Mouse (Mus musculus): ENCODE results near the gene Foxp1. TPM values are rescaled to one million over a fixed set of nuclear protein-coding genes. Genes with fewer than 3 reads are reported as not detected.

Foxp1 gene
- polyA plus RNA-seq, 1 experiment from 2014 or later, result 96.6 TPM

- Histone ChIP-seq H3K27me3 (no peaks in the 10 kb centered on the region), H3K4me3 (0 out of 2 replicates have a peak overlapping the region, but pooled peaks have one; percentile 80), H3K4me2 (replicated peaks) (peak overlapping the region; percentile 92), H3K4me1 (peaks cover 33% of the 10 kb centered on the region), H3K9ac (replicated peaks) (no peak overlapping the region), H3K36me3 (0 out of 2 replicates have a peak, but pooled peaks cover 6% of the 10 kb centered on the region), H3K27ac (replicated peaks) (no peak overlapping the region), H3K9me3 (no peaks in the 10 kb centered on the region)
- no peak for ATAC-seq (ENCODE audit: low FRiP score, low read depth)
- WGBS, result 7% methylated on average over 4 of the region's 4 CpGs
Observed at GRCm38 (mm10) chr6:99519052-99519451, 3.5 kb downstream of the Foxp1 start.

GRCm38 (mm10) chr6:99515667-99516199, 6.8 kb downstream of the Foxp1 start:
- H3K36me3 ChIP-seq, result 0 out of 2 replicates have a peak, but pooled peaks cover 6% of the 10 kb centered on the region
- H3K4me3 ChIP-seq, result no peak overlapping the region
- no peak overlapping the region for H3K27ac ChIP-seq (replicated peaks)
- no peak overlapping the region for H3K4me2 ChIP-seq (replicated peaks)
- 76% methylated on average over 7 of the region's 7 CpGs for WGBS
- no peak for ATAC-seq (ENCODE audit: low FRiP score, low read depth)
- H3K9me3 ChIP-seq, result no peaks in the 10 kb centered on the region
- H3K27me3 ChIP-seq, result no peaks in the 10 kb centered on the region
- no peak overlapping the region for H3K9ac ChIP-seq (replicated peaks)
- H3K4me1 ChIP-seq, result peaks cover 40% of the 10 kb centered on the region

GRCm38 (mm10) chr6:99511862-99512261, 10.7 kb downstream of the Foxp1 start:
- peaks cover 37% of the 10 kb centered on the region for H3K4me1 ChIP-seq
- no peak overlapping the region for H3K27ac ChIP-seq (replicated peaks)
- no peak overlapping the region for H3K4me2 ChIP-seq (replicated peaks)
- H3K9me3 ChIP-seq, result no peaks in the 10 kb centered on the region
- H3K27me3 ChIP-seq, result no peaks in the 10 kb centered on the region
- H3K4me3 ChIP-seq, result no peak overlapping the region
- ATAC-seq (ENCODE audit: low FRiP score, low read depth), result no peak
- 0 out of 2 replicates have a peak, but pooled peaks cover 6% of the 10 kb centered on the region for H3K36me3 ChIP-seq
- H3K9ac ChIP-seq (replicated peaks), result no peak overlapping the region
- 51% methylated on average over 6 of the region's 6 CpGs for WGBS

GRCm38 (mm10) chr6:99509189-99509592, 13.3 kb downstream of the Foxp1 start:
- Histone ChIP-seq H3K4me2 (replicated peaks) (no peak overlapping the region), H3K9me3 (no peaks in the 10 kb centered on the region), H3K36me3 (peaks cover 17% of the 10 kb centered on the region), H3K27me3 (no peaks in the 10 kb centered on the region), H3K4me1 (peaks cover 27% of the 10 kb centered on the region), H3K4me3 (no peak overlapping the region), H3K9ac (replicated peaks) (no peak overlapping the region), H3K27ac (replicated peaks) (no peak overlapping the region)
- 87% methylated on average over 9 of the region's 9 CpGs for WGBS
- ATAC-seq (ENCODE audit: low FRiP score, low read depth), result no peak

GRCm38 (mm10) chr6:99506816-99507215, 15.7 kb downstream of the Foxp1 start:
- Histone ChIP-seq H3K27ac (replicated peaks) (no peak overlapping the region), H3K4me1 (peaks cover 16% of the 10 kb centered on the region; the same call in 1 of the 2 replicates), H3K9ac (replicated peaks) (no peak overlapping the region), H3K4me3 (no peak overlapping the region), H3K27me3 (no peaks in the 10 kb centered on the region), H3K36me3 (peaks cover 27% of the 10 kb centered on the region), H3K4me2 (replicated peaks) (no peak overlapping the region), H3K9me3 (no peaks in the 10 kb centered on the region)
- ATAC-seq (ENCODE audit: low FRiP score, low read depth), result no peak
- WGBS, result 84% methylated on average over 6 of the region's 6 CpGs

GRCm38 (mm10) chr6:99503741-99504140, 18.8 kb downstream of the Foxp1 start:
- no peak overlapping the region for H3K4me3 ChIP-seq
- no peaks in the 10 kb centered on the region for H3K27me3 ChIP-seq
- H3K27ac ChIP-seq (replicated peaks), result no peak overlapping the region
- no peak for ATAC-seq (ENCODE audit: low FRiP score, low read depth)
- H3K9ac ChIP-seq (replicated peaks), result no peak overlapping the region
- 93% methylated on average over 1 of the region's 1 CpGs for WGBS
- peaks cover 27% of the 10 kb centered on the region for H3K36me3 ChIP-seq
- H3K4me2 ChIP-seq (replicated peaks), result no peak overlapping the region
- H3K4me1 ChIP-seq, result no peaks in the 10 kb centered on the region
- H3K9me3 ChIP-seq, result no peaks in the 10 kb centered on the region

- Histone ChIP-seq H3K4me3 (no peak overlapping the region), H3K9me3 (no peaks in the 10 kb centered on the region), H3K4me2 (replicated peaks) (no peak overlapping the region), H3K4me1 (no peaks in the 10 kb centered on the region), H3K27ac (replicated peaks) (no peak overlapping the region), H3K27me3 (no peaks in the 10 kb centered on the region), H3K9ac (replicated peaks) (no peak overlapping the region), H3K36me3 (peaks cover 27% of the 10 kb centered on the region)
- ATAC-seq (ENCODE audit: low FRiP score, low read depth), result 0 out of 2 replicates have a peak, but pooled peaks have one; percentile 27
- 87% methylated on average over 2 of the region's 2 CpGs for WGBS
Observed at GRCm38 (mm10) chr6:99502727-99503126, 19.8 kb downstream of the Foxp1 start.

GRCm38 (mm10) chr6:99502314-99502713, 20.2 kb downstream of the Foxp1 start:
- H3K27ac ChIP-seq (replicated peaks), result no peak overlapping the region
- WGBS, result 87% methylated on average over 6 of the region's 6 CpGs
- no peaks in the 10 kb centered on the region for H3K27me3 ChIP-seq
- H3K36me3 ChIP-seq, result peaks cover 27% of the 10 kb centered on the region
- no peak overlapping the region for H3K4me2 ChIP-seq (replicated peaks)
- H3K9me3 ChIP-seq, result no peaks in the 10 kb centered on the region
- no peak overlapping the region for H3K9ac ChIP-seq (replicated peaks)
- no peak for ATAC-seq (ENCODE audit: low FRiP score, low read depth)
- H3K4me3 ChIP-seq, result no peak overlapping the region
- no peaks in the 10 kb centered on the region for H3K4me1 ChIP-seq

- no peak overlapping the region for H3K9ac ChIP-seq (replicated peaks)
- H3K27me3 ChIP-seq, result no peaks in the 10 kb centered on the region
- 94% methylated on average over 3 of the region's 3 CpGs for WGBS
- no peak overlapping the region for H3K27ac ChIP-seq (replicated peaks)
- H3K9me3 ChIP-seq, result no peaks in the 10 kb centered on the region
- no peaks in the 10 kb centered on the region for H3K4me1 ChIP-seq
- H3K4me2 ChIP-seq (replicated peaks), result no peak overlapping the region
- peaks cover 17% of the 10 kb centered on the region for H3K36me3 ChIP-seq
- H3K4me3 ChIP-seq, result no peak overlapping the region
- no peak for ATAC-seq (ENCODE audit: low FRiP score, low read depth)
Observed at GRCm38 (mm10) chr6:99500570-99501270, 21.8 kb downstream of the Foxp1 start.

GRCm38 (mm10) chr6:99498082-99498481, 24.4 kb downstream of the Foxp1 start:
- Histone ChIP-seq H3K9me3 (no peaks in the 10 kb centered on the region), H3K27me3 (no peaks in the 10 kb centered on the region), H3K27ac (replicated peaks) (no peak overlapping the region), H3K4me1 (no peaks in the 10 kb centered on the region), H3K4me2 (replicated peaks) (no peak overlapping the region), H3K4me3 (no peak overlapping the region), H3K9ac (replicated peaks) (no peak overlapping the region), H3K36me3 (0 out of 2 replicates have a peak, but pooled peaks cover 3% of the 10 kb centered on the region)
- WGBS, result 90% methylated on average over 7 of the region's 7 CpGs
- ATAC-seq (ENCODE audit: low FRiP score, low read depth), result no peak

GRCm38 (mm10) chr6:99496114-99496513, 26.4 kb downstream of the Foxp1 start:
- no peaks in the 10 kb centered on the region for H3K4me1 ChIP-seq
- ATAC-seq (ENCODE audit: low FRiP score, low read depth), result no peak
- H3K4me2 ChIP-seq (replicated peaks), result no peak overlapping the region

GRCm38 (mm10) chr6:99492937-99493336, 29.6 kb downstream of the Foxp1 start:
- ATAC-seq (ENCODE audit: low FRiP score, low read depth), result no peak
- Histone ChIP-seq H3K4me3 (no peak overlapping the region), H3K4me2 (replicated peaks) (no peak overlapping the region), H3K9me3 (no peaks in the 10 kb centered on the region), H3K27me3 (no peaks in the 10 kb centered on the region), H3K4me1 (peaks cover 6% of the 10 kb centered on the region; the same call in 1 of the 2 replicates), H3K9ac (replicated peaks) (no peak overlapping the region), H3K36me3 (no peaks in the 10 kb centered on the region; the same call in 1 of the 2 replicates), H3K27ac (replicated peaks) (no peak overlapping the region)
- WGBS, result 42% methylated on average over 3 of the region's 3 CpGs

More at GRCm38 (mm10) chr6:99496114-99496513, 26.4 kb downstream of the Foxp1 start:
- Histone ChIP-seq H3K27me3 (no peaks in the 10 kb centered on the region), H3K4me3 (no peak overlapping the region), H3K9ac (replicated peaks) (no peak overlapping the region), H3K9me3 (no peaks in the 10 kb centered on the region), H3K36me3 (no peaks in the 10 kb centered on the region), H3K27ac (replicated peaks) (no peak overlapping the region)
- WGBS, result 85% methylated on average over 5 of the region's 5 CpGs
